Mouse (Mus musculus) midbrain, embryonic 10.5 days (tissue): Measurements from ENCODE around the gene Zbtb3. TPM values are rescaled to one million over a fixed set of nuclear protein-coding genes. Genes with fewer than 3 reads are reported as not detected.

ENCODE experiments used
- DNase-seq: peaks from one replicate; pipeline ENCODE4 v3.0.0-alpha.2; 2017; ENCODE audit warnings: low spot score
- H3K27ac ChIP-seq: fragments of 300-500 bp; sonication (generic); replicated peaks from 2 replicates; pipeline ENCODE4 v1.5.1; 2016; ENCODE audit warnings: mild to moderate bottlenecking
- H3K27me3 ChIP-seq: fragments of 300-500 bp; sonication (generic); 2 replicates; pipeline ENCODE4 v1.6.1; 2016; ENCODE audit warnings: low read depth, mild to moderate bottlenecking; ENCODE audit not compliant: poor library complexity, severe bottlenecking
- H3K36me3 ChIP-seq: fragments of 300-500 bp; sonication (generic); 2 replicates; pipeline ENCODE4 v1.6.1; 2016; ENCODE audit warnings: mild to moderate bottlenecking, moderate library complexity
- H3K4me1 ChIP-seq: fragments of 300-500 bp; sonication (generic); 2 replicates; pipeline ENCODE4 v1.6.1; 2016
- H3K4me3 ChIP-seq: fragments of 300-500 bp; sonication (generic); 2 replicates; pipeline ENCODE4 v1.5.1; 2016; ENCODE audit warnings: mild to moderate bottlenecking, moderate library complexity
- H3K9me3 ChIP-seq: fragments of 300-500 bp; sonication (generic); replicated peaks from 2 replicates; pipeline ENCODE4 v1.6.1; 2016; ENCODE audit warnings: mild to moderate bottlenecking
- WGBS: fragments of 180-500 bp; shearing (Covaris S2); methylation state at CpG from one replicate; pipeline ENCODE4 v1.1.7; 2016; 5-methylcytosine and 5-hydroxymethylcytosine counted together
- polyA plus RNA-seq: library from polyadenylated mRNA; unstranded; fragments of >200 nt; fragmentation: Nextera tagmentation; extraction: Ambion mirVana; gene quantifications from 2 replicates; pipeline ENCODE4 v1.2.1, GENCODE M21; 2016

Gene Zbtb3
- polyA plus RNA-seq, 1 experiment from 2014 or later = 7.8 TPM

DNA sequence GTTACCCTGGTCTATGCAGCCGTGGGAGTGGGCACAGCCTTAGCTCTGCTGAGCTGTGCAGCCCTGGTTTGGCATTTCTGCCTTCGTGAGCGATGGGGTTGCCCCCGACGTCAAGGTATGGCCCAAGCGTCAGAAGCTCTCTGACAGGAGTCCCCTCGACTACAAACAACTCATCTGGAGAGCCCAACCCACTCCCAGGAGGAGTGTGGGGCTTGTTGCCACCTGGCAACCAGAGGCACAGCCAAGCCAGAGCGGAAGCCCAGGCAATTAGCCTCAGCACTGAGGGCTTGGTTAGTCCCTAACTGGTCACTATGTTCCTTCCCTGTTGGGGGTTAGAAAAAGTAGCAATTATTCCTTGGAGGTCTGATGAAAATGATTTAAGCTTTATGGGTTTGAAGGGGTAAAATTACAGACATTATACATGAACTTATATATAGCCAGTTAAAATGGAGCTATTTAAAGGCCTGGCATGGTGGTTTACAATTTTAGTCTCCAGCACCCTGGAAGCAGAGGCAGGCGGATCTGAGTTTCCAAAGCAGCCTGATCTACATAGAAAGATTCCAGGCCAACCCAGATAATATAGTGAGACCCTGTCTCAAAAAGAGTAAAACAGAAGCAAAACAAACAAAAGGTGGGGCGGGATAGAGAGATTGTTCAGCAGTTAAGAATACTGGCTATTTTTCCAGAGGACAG lies 50.0 kb downstream of the Zbtb3 start:
- Histone ChIP-seq H3K9me3 (no peaks in the 10 kb centered on the region), H3K36me3 (peaks cover 13% of the 10 kb centered on the region), H3K4me3 (no peak overlapping the region), H3K27ac (no peak overlapping the region), H3K4me1 (peaks cover 7% of the 10 kb centered on the region; the same call in 1 of the 2 replicates), H3K27me3 (no peaks in the 10 kb centered on the region)
- 62% methylated on average over 10 of the region's 10 CpGs for WGBS
- DNase-seq = no peak

DNA sequence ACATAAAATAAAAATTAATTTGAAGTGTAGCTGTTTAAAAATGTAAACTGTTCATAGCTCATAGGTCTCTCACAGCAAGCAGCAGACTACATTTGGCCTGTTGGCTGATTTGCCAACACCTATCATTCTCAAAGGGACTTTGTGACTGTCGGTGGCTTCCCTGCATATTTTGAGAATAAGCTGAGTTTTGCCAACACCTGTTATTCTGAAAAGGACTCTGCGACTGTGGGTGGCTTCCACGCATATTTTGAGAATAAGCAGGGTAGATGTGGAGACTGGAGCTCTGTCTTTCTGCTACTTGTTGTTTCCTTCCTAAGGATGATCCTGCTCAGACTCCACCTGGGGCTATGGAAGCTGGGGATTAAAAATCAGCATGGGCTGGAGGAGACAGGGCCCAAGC lies 50.8 kb downstream of the Zbtb3 start:
- 85% methylated on average over 3 of the region's 3 CpGs for WGBS
- Histone ChIP-seq H3K36me3 (peaks cover 5% of the 10 kb centered on the region), H3K4me1 (peaks cover 7% of the 10 kb centered on the region; the same call in 1 of the 2 replicates), H3K9me3 (no peaks in the 10 kb centered on the region), H3K4me3 (no peak overlapping the region), H3K27me3 (no peaks in the 10 kb centered on the region), H3K27ac (no peak overlapping the region)
- no peak for DNase-seq

Other genes with a start within 250 kb of the Zbtb3 start
- gene Slc22a8, start 211.3 kb upstream of the Zbtb3 start, polyA plus RNA-seq = 0.07 and 0.12 TPM in 2 replicates
- gene Slc22a6, start 184.5 kb upstream of the Zbtb3 start, polyA plus RNA-seq = 0.06 and 0.47 TPM in 2 replicates
- not detected in 2 replicates for gene Chrm1, start 138.8 kb upstream of the Zbtb3 start, polyA plus RNA-seq
- gene Slc3a2, start 79.2 kb upstream of the Zbtb3 start, polyA plus RNA-seq = 139 and 144 TPM in 2 replicates
- 105 and 121 TPM in 2 replicates for gene Wdr74, start 66.7 kb upstream of the Zbtb3 start, polyA plus RNA-seq
- gene 1700092M07Rik, start 61.8 kb upstream of the Zbtb3 start, polyA plus RNA-seq = 3.2 and 3.3 TPM in 2 replicates
- gene Stx5a, start 61.1 kb upstream of the Zbtb3 start, polyA plus RNA-seq = 94.9 and 103 TPM in 2 replicates
- 253 and 282 TPM in 2 replicates for gene Nxf1, start 45.5 kb upstream of the Zbtb3 start, polyA plus RNA-seq
- 189 and 205 TPM in 2 replicates for gene Tmem223, start 31.6 kb upstream of the Zbtb3 start, polyA plus RNA-seq
- gene Tmem179b, start 28.1 kb upstream of the Zbtb3 start, polyA plus RNA-seq = 50.0 and 55.2 TPM in 2 replicates
- gene Taf6l, start 16.1 kb upstream of the Zbtb3 start, polyA plus RNA-seq = 47.5 and 47.6 TPM in 2 replicates
- gene Polr2g, start 4.0 kb upstream of the Zbtb3 start, polyA plus RNA-seq = 169 and 176 TPM in 2 replicates
- 69.0 and 74.5 TPM in 2 replicates for gene Ttc9c, start 16.8 kb downstream of the Zbtb3 start, polyA plus RNA-seq
- gene Hnrnpul2, start 17.5 kb downstream of the Zbtb3 start, polyA plus RNA-seq = 4.3 and 4.4 TPM in 2 replicates
- gene AC129217.1, start 27.2 kb downstream of the Zbtb3 start, polyA plus RNA-seq = not detected in 2 replicates
- 55.2 and 63.4 TPM in 2 replicates for gene Bscl2, start 34.9 kb downstream of the Zbtb3 start, polyA plus RNA-seq
- gene Gng3, start 36.6 kb downstream of the Zbtb3 start, polyA plus RNA-seq = 60.0 and 104 TPM in 2 replicates
- 0.57 TPM in 2 replicates for gene Lrrn4cl, start 48.2 kb downstream of the Zbtb3 start, polyA plus RNA-seq
- 203 and 205 TPM in 2 replicates for gene Ubxn1, start 68.9 kb downstream of the Zbtb3 start, polyA plus RNA-seq
- 58.2 and 61.1 TPM in 2 replicates for gene Uqcc3, start 78.4 kb downstream of the Zbtb3 start, polyA plus RNA-seq
- gene Lbhd1, start 81.2 kb downstream of the Zbtb3 start, polyA plus RNA-seq = 110 and 133 TPM in 2 replicates
- not detected in 2 replicates for gene Gm49403, start 81.4 kb downstream of the Zbtb3 start, polyA plus RNA-seq
- gene 1810009A15Rik, start 86.3 kb downstream of the Zbtb3 start, polyA plus RNA-seq = 134 and 159 TPM in 2 replicates
- 0.17 TPM in 1 of 2 replicates, not detected in the other for gene Gm49416, start 86.4 kb downstream of the Zbtb3 start, polyA plus RNA-seq
- 54.8 and 56.7 TPM in 2 replicates for gene Ints5, start 90.5 kb downstream of the Zbtb3 start, polyA plus RNA-seq
- 118 and 120 TPM in 2 replicates for gene Ganab, start 95.5 kb downstream of the Zbtb3 start, polyA plus RNA-seq
- gene B3gat3, start 117.8 kb downstream of the Zbtb3 start, polyA plus RNA-seq = 58.7 and 64.0 TPM in 2 replicates
- 3.5 and 4.2 TPM in 2 replicates for gene Rom1, start 126.8 kb downstream of the Zbtb3 start, polyA plus RNA-seq
- 22.9 and 23.5 TPM in 2 replicates for gene Eml3, start 127.0 kb downstream of the Zbtb3 start, polyA plus RNA-seq
- gene Mta2, start 139.3 kb downstream of the Zbtb3 start, polyA plus RNA-seq = 178 and 191 TPM in 2 replicates
- gene Tut1, start 151.3 kb downstream of the Zbtb3 start, polyA plus RNA-seq = 36.5 and 40.2 TPM in 2 replicates
- gene Eef1g, start 164.5 kb downstream of the Zbtb3 start, polyA plus RNA-seq = 438 and 514 TPM in 2 replicates
- 6.6 and 8.8 TPM in 2 replicates for gene Ahnak, start 186.7 kb downstream of the Zbtb3 start, polyA plus RNA-seq